Mouse (Mus musculus) CH12.LX (cell line): ENCODE results near the gene Sgcb.

Source experiments
- CHD1 ChIP-seq: IDR thresholded peaks from 2 replicates; pipeline ENCODE4 v1.6.1; 2012; ENCODE audit warnings: low read depth, low read length, improper control_type of control experiment, inconsistent platforms
- CHD2 ChIP-seq: IDR thresholded peaks from 2 replicates; pipeline ENCODE4 v1.6.1; 2011; ENCODE audit warnings: low read length, improper control_type of control experiment
- CTCF ChIP-seq, 2 experiments: IDR thresholded peaks in 1 of 2; conservative IDR thresholded peaks in 1 of 2; 2 replicates each; pipeline ENCODE4 v1.5.1; 2011 to 2012; ENCODE audit warnings: low read depth in 2 of 2, low read length in 2 of 2, improper control_type of control experiment in 1 of 2, inconsistent platforms in 1 of 2, mild to moderate bottlenecking in 1 of 2, moderate library complexity in 1 of 2
- EP300 ChIP-seq: IDR thresholded peaks from 2 replicates; pipeline ENCODE4 v1.6.1; 2011; ENCODE audit warnings: low read length, improper control_type of control experiment
- IRF4 ChIP-seq: IDR thresholded peaks from 2 replicates; pipeline ENCODE4 v1.6.1; 2014; ENCODE audit warnings: low read depth, mild to moderate bottlenecking, inconsistent platforms, low read length, improper control_type of control experiment
- KAT2A ChIP-seq: IDR thresholded peaks from 2 replicates; pipeline ENCODE4 v1.6.1; 2012; ENCODE audit warnings: low read length, improper control_type of control experiment, inconsistent platforms; ENCODE audit not compliant: insufficient replicate concordance
- MAFK ChIP-seq: IDR thresholded peaks from 2 replicates; pipeline ENCODE4 v1.6.1; 2011; ENCODE audit warnings: low read length, improper control_type of control experiment; ENCODE audit not compliant: insufficient replicate concordance
- MAX ChIP-seq: IDR thresholded peaks from 2 replicates; pipeline ENCODE4 v1.6.1; 2011; ENCODE audit warnings: low read length, improper control_type of control experiment
- MEF2A ChIP-seq: IDR thresholded peaks from 2 replicates; pipeline ENCODE4 v1.6.1; 2014; ENCODE audit warnings: low read depth, mild to moderate bottlenecking, inconsistent platforms, low read length, improper control_type of control experiment, borderline replicate concordance
- MYC ChIP-seq: IDR thresholded peaks from 2 replicates; pipeline ENCODE4 v1.6.1; 2011; ENCODE audit warnings: low read depth, mild to moderate bottlenecking, improper control_type of control experiment, low read length
- POLR2A ChIP-seq: IDR thresholded peaks from 2 replicates; pipeline ENCODE4 v1.6.1; 2011; ENCODE audit warnings: low read depth, mild to moderate bottlenecking, improper control_type of control experiment, low read length
- UBTF ChIP-seq: IDR thresholded peaks from 2 replicates; pipeline ENCODE4 v1.6.1; 2012; ENCODE audit warnings: low read depth, mild to moderate bottlenecking, inconsistent platforms, low read length, improper control_type of control experiment, moderate library complexity

DNA sequence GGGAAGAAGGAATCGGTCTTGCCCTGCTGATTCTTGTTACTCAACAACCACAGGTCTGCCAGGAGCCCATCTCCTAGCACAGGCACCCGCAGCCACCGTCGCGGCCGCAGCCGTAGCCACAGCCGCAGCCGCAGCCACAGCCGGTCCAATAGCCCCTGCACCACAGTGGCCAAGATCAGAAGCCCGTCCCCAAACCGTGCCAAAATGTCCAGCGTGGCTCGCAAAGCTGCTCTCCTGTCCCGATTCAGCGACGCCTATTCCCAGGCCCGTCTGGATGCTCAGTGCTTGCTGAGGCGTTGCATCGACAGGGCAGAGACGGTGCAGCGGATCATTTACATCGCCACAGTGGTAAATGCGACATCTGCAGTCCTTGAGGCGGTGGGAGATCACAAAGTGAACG is 21.8 kb upstream of the Sgcb start:
- TF ChIP-seq EP300 (no peak), MAFK (no peak), CTCF (conservative IDR thresholded peaks at IDR 0.05 in 1 of 2, IDR thresholded peaks at IDR 0.05 in 1 of 2; ENCODE audit: low read depth in 2 of 2, low read length in 2 of 2) (no peak), POLR2A (no peak), MEF2A (no peak), UBTF (no peak), CHD1 (no peak), IRF4 (no peak), MYC (no peak), KAT2A (no peak), CHD2 (no peak), MAX (no peak)
